Mouse (Mus musculus): ENCODE data around the gene Edc4. TPM values are rescaled to one million over a fixed set of nuclear protein-coding genes. Genes with fewer than 3 reads are reported as not detected.
"Not testable (repeated sequence)": the region's sequence is repeated elsewhere in the genome, so short reads cannot be mapped to it uniquely, and the experiment has no call there.

Edc4 gene
- 47.1 and 51.9 TPM in 2 replicates for polyA plus RNA-seq (2015; fragmentation: Nextera tagmentation; extraction: Ambion mirVana)

DNA sequence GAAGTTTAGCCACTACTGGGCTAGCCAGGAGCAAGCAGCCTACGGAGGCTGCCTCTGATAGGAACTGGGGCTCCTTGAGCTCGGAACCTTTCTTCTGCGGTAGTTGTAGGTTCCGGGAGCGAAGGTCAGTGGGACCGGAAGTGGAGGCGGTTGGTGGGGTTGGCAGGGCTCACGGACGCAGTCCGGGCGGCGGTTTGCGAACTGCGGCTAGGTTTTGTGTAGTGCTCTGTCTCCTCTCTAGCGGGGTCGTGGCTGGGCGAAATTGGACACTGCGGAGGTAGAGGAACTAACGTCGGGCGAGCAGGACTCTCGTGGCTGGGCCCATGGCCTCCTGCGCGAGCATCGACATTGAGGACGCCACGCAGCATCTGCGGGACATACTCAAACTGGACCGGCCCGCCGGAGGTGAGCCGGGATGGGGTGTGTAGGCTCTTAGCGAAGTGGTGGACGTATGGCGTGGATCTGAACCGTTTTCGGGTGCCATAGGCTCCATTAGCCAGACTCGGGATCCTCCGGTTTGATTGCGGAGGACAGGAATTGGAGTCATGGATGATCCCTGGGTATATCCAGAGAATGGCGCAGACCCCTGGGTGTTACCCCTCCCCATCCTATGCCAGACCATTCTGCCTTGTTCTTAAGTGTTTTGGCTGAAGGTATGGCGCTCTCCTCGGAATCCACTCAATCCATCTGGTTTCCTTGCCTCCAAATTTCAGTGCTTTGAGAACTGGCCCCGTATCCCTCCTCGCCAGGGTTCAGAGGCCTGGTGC is at the start of gene Edc4:
TSS of gene Edc4 (plus strand) at position 128 of the 767 bp plus-strand sequence.
- Histone ChIP-seq H3K4me3 (replicated peaks) (peak within 1 kb of the TSS; percentile 94), H3K4me1 (peaks cover 31% of the 10 kb centered on the region), H3K9ac (peak within 1 kb of the TSS; percentile 91), H3K27ac (peak within 1 kb of the TSS; percentile 79), H3K36me3 (peaks cover 59% of the 10 kb centered on the region), H3K4me2 (peak within 1 kb of the TSS; percentile 78), H3K27me3 (no peaks in the 10 kb centered on the region), H3K9me3 (replicated peaks) (no peaks in the 10 kb centered on the region)
- under 1% methylated on average over 45 of the region's 45 CpGs for WGBS
- peak; percentile 85 for ATAC-seq (replicated peaks; ENCODE audit: low FRiP score)

DNA sequence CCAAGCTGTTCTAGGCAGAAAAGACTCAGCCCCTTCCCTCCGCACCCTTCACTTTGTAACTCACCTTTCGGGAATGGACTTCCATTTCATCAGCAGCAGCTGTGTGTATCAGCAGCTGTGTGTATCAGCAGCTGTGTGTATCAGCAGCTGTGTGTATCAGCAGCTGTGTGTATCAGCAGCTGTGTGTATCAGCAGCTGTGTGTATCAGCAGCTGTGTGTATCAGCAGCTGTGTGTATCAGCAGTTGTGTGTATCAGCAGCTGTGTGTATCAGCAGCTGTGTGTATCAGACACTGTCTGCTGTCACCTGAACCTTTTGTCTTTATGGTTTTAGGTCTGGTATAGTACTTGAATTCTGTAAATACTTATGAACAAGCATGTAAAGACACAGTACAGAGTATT is 46.9 kb upstream of the Edc4 start:
- not testable (repeated sequence) for H3K4me3 ChIP-seq (replicated peaks); H3K9me3 ChIP-seq (replicated peaks); ATAC-seq (replicated peaks; ENCODE audit: low FRiP score); H3K4me1 ChIP-seq; H3K4me2 ChIP-seq; H3K27me3 ChIP-seq; H3K27ac ChIP-seq; H3K36me3 ChIP-seq; H3K9ac ChIP-seq
- 85% methylated on average over 2 of the region's 2 CpGs for WGBS

DNA sequence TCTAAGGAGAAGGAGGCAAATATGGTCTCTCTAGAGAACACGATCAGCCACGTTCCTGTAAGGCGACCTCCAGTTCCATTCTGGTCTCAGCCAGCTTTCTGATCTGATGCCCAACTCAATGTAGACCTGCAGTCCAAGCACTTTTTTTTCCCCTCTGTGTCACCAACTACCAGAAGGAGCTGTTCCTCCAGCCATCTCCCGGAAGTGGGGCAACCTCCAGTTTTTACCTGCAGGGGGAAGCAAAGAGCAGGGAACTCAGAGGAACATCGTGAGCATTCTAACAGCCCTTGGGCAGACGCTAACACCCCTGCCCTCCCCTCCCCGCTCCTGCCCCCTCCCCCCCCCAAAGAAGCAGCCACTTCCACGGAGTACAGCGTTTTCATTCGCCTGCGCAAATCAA is 45.4 kb upstream of the Edc4 start:
- WGBS = 33% methylated on average over 11 of the region's 11 CpGs
- H3K4me1 ChIP-seq = no peaks in the 10 kb centered on the region
- no peaks in the 10 kb centered on the region for H3K36me3 ChIP-seq
- no peaks in the 10 kb centered on the region for H3K27me3 ChIP-seq
- no peaks in the 10 kb centered on the region for H3K9me3 ChIP-seq (replicated peaks)
- H3K27ac ChIP-seq = no peak overlapping the region
- no peak overlapping the region for H3K4me3 ChIP-seq (replicated peaks)
- H3K4me2 ChIP-seq = no peak overlapping the region
- no peak for ATAC-seq (replicated peaks; ENCODE audit: low FRiP score)
- no peak overlapping the region for H3K9ac ChIP-seq

DNA sequence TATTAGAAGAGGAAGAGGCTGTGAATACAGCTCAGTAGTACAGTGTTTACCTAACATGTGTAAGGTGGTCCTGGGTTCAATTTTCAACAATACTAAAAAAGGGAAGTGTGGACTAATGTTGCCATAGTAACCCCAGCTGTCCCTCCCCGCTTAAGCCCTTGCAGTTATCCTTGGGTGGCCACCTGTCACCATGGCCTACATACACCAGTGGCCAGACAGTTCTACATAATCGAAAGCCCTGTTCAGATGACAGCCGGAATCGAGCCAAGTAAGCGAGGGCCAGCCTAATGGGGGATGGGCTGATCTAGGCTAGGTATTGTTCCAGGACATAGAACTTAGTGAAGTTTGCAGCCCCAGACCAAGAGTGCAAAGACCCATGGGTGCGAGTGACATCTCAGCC is 43.7 kb upstream of the Edc4 start:
- no peak for ATAC-seq (replicated peaks; ENCODE audit: low FRiP score)
- WGBS = 90% methylated on average over 6 of the region's 6 CpGs
- Histone ChIP-seq H3K36me3 (peaks cover 4% of the 10 kb centered on the region; the same call in 1 of the 2 replicates), H3K27me3 (no peaks in the 10 kb centered on the region), H3K4me2 (no peak overlapping the region), H3K4me1 (no peaks in the 10 kb centered on the region), H3K9me3 (replicated peaks) (no peaks in the 10 kb centered on the region), H3K9ac (no peak overlapping the region), H3K4me3 (replicated peaks) (no peak overlapping the region), H3K27ac (no peak overlapping the region)

DNA sequence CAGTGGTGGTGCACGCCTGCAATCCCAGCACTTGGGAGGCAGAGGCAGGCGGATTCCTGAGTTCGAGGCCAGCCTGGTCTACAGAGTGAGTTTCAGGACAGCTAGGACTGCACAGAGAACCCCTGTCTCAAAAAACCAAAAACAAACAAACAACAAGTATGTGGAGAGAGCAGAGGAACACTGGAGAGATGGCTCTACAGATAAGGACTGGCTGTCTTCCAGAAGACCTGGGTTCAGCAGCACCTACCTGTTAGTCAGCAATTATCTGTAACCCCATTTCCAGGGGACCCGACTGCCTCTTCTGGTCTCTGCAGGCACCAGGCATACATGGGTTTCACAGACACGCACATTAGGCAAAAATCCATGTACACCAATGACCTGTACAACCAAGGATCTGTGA is 41.5 kb upstream of the Edc4 start:
- ATAC-seq (replicated peaks; ENCODE audit: low FRiP score) = no peak
- Histone ChIP-seq H3K9ac (no peak overlapping the region), H3K9me3 (replicated peaks) (no peaks in the 10 kb centered on the region), H3K27ac (no peak overlapping the region), H3K4me2 (no peak overlapping the region), H3K36me3 (peaks cover 21% of the 10 kb centered on the region), H3K4me3 (replicated peaks) (no peak overlapping the region), H3K4me1 (no peaks in the 10 kb centered on the region), H3K27me3 (no peaks in the 10 kb centered on the region)
- 89% methylated on average over 5 of the region's 5 CpGs for WGBS

DNA sequence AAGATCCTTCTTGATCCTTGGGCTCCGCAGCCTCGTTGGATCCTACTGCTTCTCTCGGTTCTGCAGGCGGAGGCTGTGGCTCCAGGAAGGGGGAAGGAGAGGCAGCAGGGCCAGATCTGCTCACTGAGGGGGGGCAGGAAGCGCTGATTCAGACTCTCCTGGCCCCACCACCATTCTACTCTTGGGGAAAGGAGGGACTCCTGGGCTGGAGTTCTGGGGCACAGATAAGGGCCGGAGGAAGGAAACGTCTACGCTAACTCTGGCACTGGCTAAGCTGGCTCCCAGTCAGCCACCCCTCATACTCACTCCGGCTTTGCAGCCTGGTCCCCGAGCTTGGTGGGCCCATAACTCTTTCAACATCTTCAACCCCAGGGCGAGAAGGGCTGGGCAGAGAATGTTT is 34.0 kb upstream of the Edc4 start:
- Histone ChIP-seq H3K9ac (no peak overlapping the region), H3K4me1 (peaks cover 7% of the 10 kb centered on the region), H3K4me3 (replicated peaks) (no peak overlapping the region), H3K36me3 (peaks cover 78% of the 10 kb centered on the region), H3K4me2 (no peak overlapping the region), H3K27ac (no peak overlapping the region), H3K9me3 (replicated peaks) (no peaks in the 10 kb centered on the region), H3K27me3 (no peaks in the 10 kb centered on the region)
- ATAC-seq (replicated peaks; ENCODE audit: low FRiP score) = no peak
- WGBS = 92% methylated on average over 11 of the region's 11 CpGs

DNA sequence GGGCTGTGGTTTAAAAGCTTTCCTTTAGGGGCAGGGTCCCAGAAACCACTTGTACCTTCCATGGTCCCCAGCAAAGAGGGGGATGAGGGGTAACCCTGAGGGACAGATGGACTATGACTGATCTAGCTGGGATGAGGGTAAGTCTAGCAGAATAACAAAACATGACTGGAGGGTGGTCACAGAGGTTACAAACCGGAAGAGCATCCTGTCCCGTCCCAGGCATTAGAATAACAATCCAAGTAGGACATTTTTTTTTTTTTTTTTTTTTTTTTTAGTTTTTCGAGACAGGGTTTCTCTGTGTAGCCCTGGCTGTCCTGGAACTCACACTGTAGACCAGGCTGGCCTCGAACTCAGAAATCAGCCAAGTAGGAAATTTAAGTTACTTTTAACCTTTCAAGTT is 30.7 kb upstream of the Edc4 start:
- peaks cover 50% of the 10 kb centered on the region for H3K36me3 ChIP-seq
- H3K9ac ChIP-seq = no peak overlapping the region
- H3K9me3 ChIP-seq (replicated peaks) = no peaks in the 10 kb centered on the region
- H3K4me1 ChIP-seq = peaks cover 11% of the 10 kb centered on the region
- H3K27me3 ChIP-seq = no peaks in the 10 kb centered on the region
- 66% methylated on average over 4 of the region's 4 CpGs for WGBS
- H3K4me2 ChIP-seq = peak overlapping the region; percentile 45; the same call in 1 of the 2 replicates
- no peak overlapping the region for H3K27ac ChIP-seq
- H3K4me3 ChIP-seq (replicated peaks) = peak overlapping the region; percentile 21
- ATAC-seq (replicated peaks; ENCODE audit: low FRiP score) = no peak

DNA sequence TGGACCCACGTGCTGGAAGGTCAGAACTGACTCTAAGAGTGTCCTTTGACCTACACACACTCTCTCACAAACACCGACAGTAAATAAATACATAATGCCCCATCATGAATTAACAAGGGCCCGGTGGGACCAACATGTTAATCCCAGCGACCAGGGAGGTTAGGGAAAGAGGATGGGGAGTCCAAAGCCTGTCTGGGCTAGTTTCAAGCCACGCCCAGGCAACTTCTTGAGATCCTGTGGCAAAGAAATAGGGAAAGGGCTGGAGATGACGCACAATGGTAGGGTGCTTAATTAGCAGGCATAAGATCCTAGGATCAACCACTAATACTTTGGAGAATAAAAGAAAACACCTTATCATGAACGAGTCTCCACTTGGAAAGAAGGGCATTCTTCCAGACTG is 30.1 kb upstream of the Edc4 start:
- Histone ChIP-seq H3K27me3 (no peaks in the 10 kb centered on the region), H3K4me3 (replicated peaks) (peak overlapping the region; percentile 21), H3K9ac (0 out of 2 replicates have a peak overlapping the region, but pooled peaks have one; percentile 26), H3K4me2 (peak overlapping the region; percentile 45), H3K36me3 (peaks cover 44% of the 10 kb centered on the region), H3K4me1 (peaks cover 13% of the 10 kb centered on the region), H3K27ac (no peak overlapping the region), H3K9me3 (replicated peaks) (no peaks in the 10 kb centered on the region)
- ATAC-seq (replicated peaks; ENCODE audit: low FRiP score) = no peak
- 80% methylated on average over 7 of the region's 7 CpGs for WGBS

DNA sequence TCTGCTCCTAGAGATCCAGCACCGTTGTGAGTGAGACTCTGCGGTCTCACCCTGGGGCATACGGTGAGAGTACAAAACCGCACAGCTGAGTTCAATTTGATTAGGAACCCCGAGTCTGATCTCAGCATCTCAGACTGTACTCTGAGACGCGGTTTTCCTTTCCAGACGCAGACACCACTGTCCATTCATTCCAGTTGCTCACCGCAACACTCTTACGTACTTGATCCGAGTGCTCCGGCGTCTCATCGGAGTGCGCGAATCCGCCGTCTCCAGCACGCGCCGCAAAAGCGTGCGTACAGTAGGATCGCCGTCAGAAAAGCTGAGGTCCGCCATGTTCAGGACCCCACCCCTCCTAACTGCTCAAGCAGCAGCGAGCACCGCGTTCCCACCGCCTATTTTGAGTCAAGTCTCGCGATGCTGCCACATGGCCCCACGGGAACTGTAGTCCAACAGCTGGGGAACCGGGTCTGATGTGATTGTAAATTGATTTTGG is 29.0 kb upstream of the Edc4 start:
- Histone ChIP-seq H3K27ac (peak overlapping the region; percentile 78), H3K36me3 (peaks cover 33% of the 10 kb centered on the region), H3K4me2 (peak overlapping the region; percentile 64), H3K9me3 (replicated peaks) (no peaks in the 10 kb centered on the region), H3K4me3 (replicated peaks) (peak overlapping the region; percentile 86), H3K4me1 (peaks cover 24% of the 10 kb centered on the region), H3K9ac (peak overlapping the region; percentile 78), H3K27me3 (no peaks in the 10 kb centered on the region)
- peak; percentile 78 for ATAC-seq (replicated peaks; ENCODE audit: low FRiP score)
- WGBS = under 1% methylated on average over 34 of the region's 34 CpGs

DNA sequence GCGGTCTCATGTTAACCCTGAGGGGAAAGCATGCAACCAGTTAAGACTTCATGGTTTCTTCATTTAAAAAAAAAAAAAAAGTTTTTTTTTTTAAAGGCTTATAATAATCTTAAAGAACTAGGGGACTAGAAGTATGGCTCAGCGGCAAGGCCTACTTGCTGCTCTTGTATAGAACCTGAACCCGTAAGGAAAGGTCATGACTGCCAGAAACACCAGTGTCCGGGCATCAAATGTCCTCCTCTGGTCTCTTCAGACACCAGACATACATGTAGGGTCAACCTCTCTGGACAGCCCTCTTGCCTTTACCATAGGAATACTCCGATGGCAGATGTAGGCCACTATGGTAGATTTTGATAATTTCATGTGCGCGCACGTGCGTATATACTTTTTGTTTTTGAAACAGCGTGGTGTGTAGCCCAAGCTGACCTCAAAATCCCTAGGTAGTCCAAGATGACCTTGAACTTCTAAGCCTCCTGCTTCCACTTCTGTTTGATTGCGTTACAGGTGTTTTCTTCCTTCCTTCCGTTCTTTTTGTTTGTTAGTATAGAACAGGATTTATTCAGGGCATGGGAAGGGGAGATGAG is 28.4 kb upstream of the Edc4 start:
- H3K9ac ChIP-seq = no peak overlapping the region
- peak overlapping the region; percentile 86 for H3K4me3 ChIP-seq (replicated peaks)
- H3K36me3 ChIP-seq = peaks cover 27% of the 10 kb centered on the region
- no peaks in the 10 kb centered on the region for H3K27me3 ChIP-seq
- 82% methylated on average over 12 of the region's 12 CpGs for WGBS
- ATAC-seq (replicated peaks; ENCODE audit: low FRiP score) = no peak
- peak overlapping the region; percentile 64; the same call in 1 of the 2 replicates for H3K4me2 ChIP-seq
- peaks cover 29% of the 10 kb centered on the region for H3K4me1 ChIP-seq
- no peaks in the 10 kb centered on the region for H3K9me3 ChIP-seq (replicated peaks)
- no peak overlapping the region for H3K27ac ChIP-seq

DNA sequence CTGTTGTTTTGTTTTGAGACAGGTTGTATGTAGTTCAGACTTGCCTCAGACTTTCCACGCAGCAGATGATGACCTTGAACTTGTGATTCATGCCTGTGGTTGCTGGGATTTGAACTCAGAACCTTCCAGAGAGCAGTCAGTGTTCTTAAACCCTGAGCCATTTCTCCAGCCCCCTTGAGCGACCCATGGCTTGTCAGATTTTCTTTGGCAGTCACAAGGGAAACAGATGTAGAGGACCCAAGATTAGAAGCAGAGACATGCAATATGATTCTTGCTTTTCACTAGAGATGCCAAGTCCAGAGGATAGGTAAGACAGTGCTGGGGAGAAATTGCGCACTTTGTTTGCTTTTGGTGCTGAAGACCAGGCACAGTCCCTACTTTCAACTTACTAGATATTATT is 27.5 kb upstream of the Edc4 start, which contains the start of gene Cenpt:
TSS of gene Cenpt (minus strand) at position 101 of the 400 bp plus-strand sequence.
- H3K36me3 ChIP-seq = peaks cover 24% of the 10 kb centered on the region
- no peaks in the 10 kb centered on the region for H3K27me3 ChIP-seq
- peak within 1 kb of the TSS; percentile 86 for H3K4me3 ChIP-seq (replicated peaks)
- H3K27ac ChIP-seq = no peak within 1 kb of the TSS
- 93% methylated on average over 3 of the region's 3 CpGs for WGBS
- H3K4me2 ChIP-seq = 0 out of 2 replicates have a peak within 1 kb of the TSS, but pooled peaks have one; percentile 64
- H3K4me1 ChIP-seq = peaks cover 39% of the 10 kb centered on the region
- H3K9ac ChIP-seq = no peak within 1 kb of the TSS
- no peak for ATAC-seq (replicated peaks; ENCODE audit: low FRiP score)
- H3K9me3 ChIP-seq (replicated peaks) = no peaks in the 10 kb centered on the region

DNA sequence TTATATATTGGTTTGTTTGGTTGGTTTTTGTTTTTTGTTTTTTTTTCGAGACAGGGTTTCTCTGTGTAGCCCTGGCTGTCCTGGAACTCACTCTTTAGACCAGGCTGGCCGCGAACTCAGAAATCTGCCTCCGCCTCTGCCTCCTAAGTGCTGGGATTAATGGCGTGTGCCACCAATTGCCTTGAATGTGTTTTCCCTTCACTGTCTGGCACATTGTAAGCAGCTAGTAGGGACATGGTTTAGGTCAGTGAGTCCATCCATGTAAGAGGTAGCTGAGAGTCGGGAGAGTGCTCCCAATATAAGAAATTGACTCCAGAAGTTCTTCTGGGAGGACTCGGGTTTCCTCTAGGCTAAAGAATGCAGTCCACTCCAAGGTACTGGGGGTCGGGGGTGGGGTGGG is 26.4 kb upstream of the Edc4 start:
- peak overlapping the region; percentile 75 for H3K4me3 ChIP-seq (replicated peaks)
- H3K27me3 ChIP-seq = no peaks in the 10 kb centered on the region
- no peaks in the 10 kb centered on the region for H3K9me3 ChIP-seq (replicated peaks)
- ATAC-seq (replicated peaks; ENCODE audit: low FRiP score) = no peak
- 23% methylated on average over 8 of the region's 8 CpGs for whole genome bisulfite sequencing
- H3K9ac ChIP-seq = no peak overlapping the region
- H3K27ac ChIP-seq = peak overlapping the region; percentile 89
- H3K4me1 ChIP-seq = peaks cover 50% of the 10 kb centered on the region
- peak overlapping the region; percentile 89 for H3K4me2 ChIP-seq
- H3K36me3 ChIP-seq = peaks cover 22% of the 10 kb centered on the region

All from kidney, embryonic 15.5 days (tissue).